Mouse (Mus musculus): ENCODE measurements around the gene Lrig2. TPM values are rescaled to one million over a fixed set of nuclear protein-coding genes. Genes with fewer than 3 reads are reported as not detected.

Lrig2 gene
- total RNA-seq (2021) (1 to 10 TPM; 8.9 TPM), polyA plus RNA-seq (2012; rRNA removed) (3.7 and 6.3 TPM in 2 replicates)
- long read RNA-seq, partial matches to known transcripts: 3 of 7 reads
- long read RNA-seq, other reads (novel, unspliced or antisense): 2 of 7 reads

- Histone ChIP-seq H3K36me3 (ENCODE audit: control insufficient read depth, insufficient read depth, low read length) (peaks cover 2% of the 10 kb centered on the region; the same call in 1 of the 2 replicates), H3K27me3 (ENCODE audit: control insufficient read depth, insufficient read depth, low read length) (no peaks in the 10 kb centered on the region), H3K79me2 (replicated peaks; ENCODE audit: control insufficient read depth, insufficient read depth, low read length) (no peaks in the 10 kb centered on the region), H3K4me3 (peak within 1 kb of the TSS; percentile 79), H3K9ac (ENCODE audit: low read depth, low read length) (peak within 1 kb of the TSS; percentile 86), H3K4me1 (ENCODE audit: control insufficient read depth, insufficient read depth, low read length) (peaks cover 5% of the 10 kb centered on the region), H3K27ac (peak within 1 kb of the TSS; percentile 84)
- intact Hi-C loops (cut with DNase I): loop anchor here (2.0 to 5.0 kb wide), 5 partner anchors 127 to 289 kb away; partner anchors contain the start of genes Fam19a3, Magi3, Ppm1j and Slc16a1
- peak; percentile 98 to 99 for DNase-seq
- TF ChIP-seq EP300 (IDR thresholded peaks at IDR 0.05; ENCODE audit: insufficient read depth, low read depth, low read length) (peak; percentile 90), POLR2A (IDR thresholded peaks at IDR 0.05; ENCODE audit: insufficient read depth, low read depth, low read length) (peak; percentile 77), CTCF (IDR thresholded peaks at IDR 0.05) (peak; percentile 84)
- under 1% methylated on average over 71 of the region's 71 CpGs for WGBS
Measured at GRCm38 (mm10) chr3:104511538-104512423, at the start of gene Lrig2. TSS of gene Lrig2 (minus strand) at chr3:104511918.

DNA sequence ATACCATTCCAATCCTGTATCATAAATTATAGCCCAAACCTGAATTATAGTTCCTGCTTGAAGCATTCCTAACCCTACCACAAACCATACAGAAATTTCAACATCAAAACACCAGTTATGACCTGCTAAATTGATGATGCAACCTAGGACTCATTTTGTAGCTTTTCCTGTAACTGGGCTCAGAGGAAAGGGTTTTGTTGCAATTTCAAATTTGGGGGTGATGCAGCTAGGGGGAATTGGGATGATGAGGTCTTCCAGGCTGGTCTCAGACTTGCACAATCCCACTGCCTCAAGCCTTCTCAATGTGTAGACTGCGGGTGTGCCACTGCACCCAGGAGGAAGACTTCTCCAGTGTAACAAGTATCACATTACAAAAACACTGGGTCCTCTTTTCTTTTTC lies 44.9 kb upstream of the Lrig2 start:
- no peaks in the 10 kb centered on the region for H3K4me1 ChIP-seq (ENCODE audit: control insufficient read depth, insufficient read depth, low read length)
- H3K27ac ChIP-seq: no peak overlapping the region
- intact Hi-C loops (cut with DNase I): no loop called here
- no peaks in the 10 kb centered on the region for H3K79me2 ChIP-seq (replicated peaks; ENCODE audit: control insufficient read depth, insufficient read depth, low read length)
- no peak for DNase-seq
- TF ChIP-seq POLR2A (IDR thresholded peaks at IDR 0.05; ENCODE audit: insufficient read depth, low read depth, low read length): no peak
- TF ChIP-seq EP300 (IDR thresholded peaks at IDR 0.05; ENCODE audit: insufficient read depth, low read depth, low read length): no peak
- TF ChIP-seq CTCF (IDR thresholded peaks at IDR 0.05): no peak
- H3K9ac ChIP-seq (ENCODE audit: low read depth, low read length): no peak overlapping the region
- no peak overlapping the region for H3K4me3 ChIP-seq
- WGBS: 86% methylated on average over 1 of the region's 1 CpGs
- H3K36me3 ChIP-seq (ENCODE audit: control insufficient read depth, insufficient read depth, low read length): no peaks in the 10 kb centered on the region
- no peaks in the 10 kb centered on the region for H3K27me3 ChIP-seq (ENCODE audit: control insufficient read depth, insufficient read depth, low read length)

DNA sequence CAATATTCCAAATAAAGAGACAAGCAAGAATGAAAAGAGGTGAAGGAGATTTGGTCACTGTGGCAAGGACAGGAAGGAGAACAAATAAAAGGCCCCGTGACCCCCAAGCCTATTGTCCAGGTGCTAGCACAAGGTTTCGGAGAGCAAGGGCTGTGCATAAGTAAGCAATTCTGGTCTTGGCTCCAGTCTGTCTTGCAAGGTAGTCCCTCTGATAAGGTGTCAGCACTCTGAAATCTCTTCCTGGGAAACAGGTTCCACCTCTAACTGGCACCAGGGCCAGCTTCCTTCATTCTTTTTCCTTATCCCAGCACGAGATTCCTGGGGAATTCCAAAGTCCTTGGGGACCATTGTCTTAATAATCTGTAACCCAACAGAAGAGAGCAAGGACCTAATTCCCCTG lies 38.9 kb upstream of the Lrig2 start:
- H3K4me3 ChIP-seq: no peak overlapping the region
- DNase-seq: no peak
- H3K79me2 ChIP-seq (replicated peaks; ENCODE audit: control insufficient read depth, insufficient read depth, low read length): no peaks in the 10 kb centered on the region
- no peak overlapping the region for H3K27ac ChIP-seq
- no peak for TF ChIP-seq POLR2A (IDR thresholded peaks at IDR 0.05; ENCODE audit: insufficient read depth, low read depth, low read length)
- TF ChIP-seq EP300 (IDR thresholded peaks at IDR 0.05; ENCODE audit: insufficient read depth, low read depth, low read length): no peak
- no peak for TF ChIP-seq CTCF (IDR thresholded peaks at IDR 0.05)
- no peaks in the 10 kb centered on the region for H3K27me3 ChIP-seq (ENCODE audit: control insufficient read depth, insufficient read depth, low read length)
- no peaks in the 10 kb centered on the region for H3K36me3 ChIP-seq (ENCODE audit: control insufficient read depth, insufficient read depth, low read length)
- no peaks in the 10 kb centered on the region for H3K4me1 ChIP-seq (ENCODE audit: control insufficient read depth, insufficient read depth, low read length)
- intact Hi-C loops (cut with DNase I): no loop called here
- 53% methylated on average over 3 of the region's 3 CpGs for WGBS
- H3K9ac ChIP-seq (ENCODE audit: low read depth, low read length): no peak overlapping the region

- no peaks in the 10 kb centered on the region for H3K79me2 ChIP-seq (replicated peaks; ENCODE audit: control insufficient read depth, insufficient read depth, low read length)
- TF ChIP-seq POLR2A (IDR thresholded peaks at IDR 0.05; ENCODE audit: insufficient read depth, low read depth, low read length): no peak
- no peak for TF ChIP-seq CTCF (IDR thresholded peaks at IDR 0.05)
- no peak for TF ChIP-seq EP300 (IDR thresholded peaks at IDR 0.05; ENCODE audit: insufficient read depth, low read depth, low read length)
- intact Hi-C loops (cut with DNase I): no loop called here
- no peak overlapping the region for H3K27ac ChIP-seq
- no peak overlapping the region for H3K9ac ChIP-seq (ENCODE audit: low read depth, low read length)
- no peaks in the 10 kb centered on the region for H3K4me1 ChIP-seq (ENCODE audit: control insufficient read depth, insufficient read depth, low read length)
- H3K36me3 ChIP-seq (ENCODE audit: control insufficient read depth, insufficient read depth, low read length): no peaks in the 10 kb centered on the region
- no peak overlapping the region for H3K4me3 ChIP-seq
- WGBS: 63% methylated on average over 15 of the region's 15 CpGs
- DNase-seq: no peak
- H3K27me3 ChIP-seq (ENCODE audit: control insufficient read depth, insufficient read depth, low read length): no peaks in the 10 kb centered on the region
Measured at GRCm38 (mm10) chr3:104548367-104549087, 36.8 kb upstream of the Lrig2 start.

- no peak overlapping the region for H3K9ac ChIP-seq (ENCODE audit: low read depth, low read length)
- no peak overlapping the region for H3K4me3 ChIP-seq
- no peak for DNase-seq
- H3K27me3 ChIP-seq (ENCODE audit: control insufficient read depth, insufficient read depth, low read length): no peaks in the 10 kb centered on the region
- 94% methylated on average over 3 of the region's 3 CpGs for WGBS
- H3K4me1 ChIP-seq (ENCODE audit: control insufficient read depth, insufficient read depth, low read length): no peaks in the 10 kb centered on the region
- no peaks in the 10 kb centered on the region for H3K79me2 ChIP-seq (replicated peaks; ENCODE audit: control insufficient read depth, insufficient read depth, low read length)
- H3K27ac ChIP-seq: no peak overlapping the region
- intact Hi-C loops (cut with DNase I): no loop called here
- no peaks in the 10 kb centered on the region for H3K36me3 ChIP-seq (ENCODE audit: control insufficient read depth, insufficient read depth, low read length)
- TF ChIP-seq CTCF (IDR thresholded peaks at IDR 0.05) (peak; percentile 53), POLR2A (IDR thresholded peaks at IDR 0.05; ENCODE audit: insufficient read depth, low read depth, low read length) (no peak), EP300 (IDR thresholded peaks at IDR 0.05; ENCODE audit: insufficient read depth, low read depth, low read length) (no peak)
Measured at GRCm38 (mm10) chr3:104543825-104544224, 32.1 kb upstream of the Lrig2 start.

Data from heart, adult 2 months (tissue).